Mouse (Mus musculus) CH12.LX (cell line): ENCODE data around the gene Pcnx.

Source experiments
- CTCF ChIP-seq, 2 experiments: IDR thresholded peaks in 1 of 2; conservative IDR thresholded peaks in 1 of 2; 2 replicates each; pipeline ENCODE4 v1.5.1; 2011 to 2012; ENCODE audit warnings: low read depth in 2 of 2, low read length in 2 of 2, improper control_type of control experiment in 1 of 2, inconsistent platforms in 1 of 2, mild to moderate bottlenecking in 1 of 2, moderate library complexity in 1 of 2
- EP300 ChIP-seq: IDR thresholded peaks from 2 replicates; pipeline ENCODE4 v1.6.1; 2011; ENCODE audit warnings: low read length, improper control_type of control experiment
- KAT2A ChIP-seq: IDR thresholded peaks from 2 replicates; pipeline ENCODE4 v1.6.1; 2012; ENCODE audit warnings: low read length, improper control_type of control experiment, inconsistent platforms; ENCODE audit not compliant: insufficient replicate concordance
- MAFK ChIP-seq: IDR thresholded peaks from 2 replicates; pipeline ENCODE4 v1.6.1; 2011; ENCODE audit warnings: low read length, improper control_type of control experiment; ENCODE audit not compliant: insufficient replicate concordance
- NELFE ChIP-seq: IDR thresholded peaks from 2 replicates; pipeline ENCODE4 v1.6.1; 2011; ENCODE audit warnings: low read depth, low read length, improper control_type of control experiment
- PAX5 ChIP-seq: IDR thresholded peaks from 2 replicates; pipeline ENCODE4 v1.6.1; 2012; ENCODE audit warnings: low read length, inconsistent platforms, mixed read lengths
- POLR2A ChIP-seq: IDR thresholded peaks from 2 replicates; pipeline ENCODE4 v1.6.1; 2011; ENCODE audit warnings: low read depth, mild to moderate bottlenecking, improper control_type of control experiment, low read length
- POLR2AphosphoS2 ChIP-seq: IDR thresholded peaks from 2 replicates; pipeline ENCODE4 v1.6.1; 2011; ENCODE audit warnings: low read depth, low read length, improper control_type of control experiment
- UBTF ChIP-seq: IDR thresholded peaks from 2 replicates; pipeline ENCODE4 v1.6.1; 2012; ENCODE audit warnings: low read depth, mild to moderate bottlenecking, inconsistent platforms, low read length, improper control_type of control experiment, moderate library complexity
- USF1 ChIP-seq: IDR thresholded peaks from 2 replicates; pipeline ENCODE4 v1.6.1; 2014; ENCODE audit warnings: low read depth, mild to moderate bottlenecking, inconsistent platforms, low read length, improper control_type of control experiment
- ZKSCAN1 ChIP-seq: IDR thresholded peaks from 2 replicates; pipeline ENCODE4 v1.6.1; 2012; ENCODE audit warnings: low read depth, inconsistent platforms, low read length, improper control_type of control experiment, borderline replicate concordance

DNA sequence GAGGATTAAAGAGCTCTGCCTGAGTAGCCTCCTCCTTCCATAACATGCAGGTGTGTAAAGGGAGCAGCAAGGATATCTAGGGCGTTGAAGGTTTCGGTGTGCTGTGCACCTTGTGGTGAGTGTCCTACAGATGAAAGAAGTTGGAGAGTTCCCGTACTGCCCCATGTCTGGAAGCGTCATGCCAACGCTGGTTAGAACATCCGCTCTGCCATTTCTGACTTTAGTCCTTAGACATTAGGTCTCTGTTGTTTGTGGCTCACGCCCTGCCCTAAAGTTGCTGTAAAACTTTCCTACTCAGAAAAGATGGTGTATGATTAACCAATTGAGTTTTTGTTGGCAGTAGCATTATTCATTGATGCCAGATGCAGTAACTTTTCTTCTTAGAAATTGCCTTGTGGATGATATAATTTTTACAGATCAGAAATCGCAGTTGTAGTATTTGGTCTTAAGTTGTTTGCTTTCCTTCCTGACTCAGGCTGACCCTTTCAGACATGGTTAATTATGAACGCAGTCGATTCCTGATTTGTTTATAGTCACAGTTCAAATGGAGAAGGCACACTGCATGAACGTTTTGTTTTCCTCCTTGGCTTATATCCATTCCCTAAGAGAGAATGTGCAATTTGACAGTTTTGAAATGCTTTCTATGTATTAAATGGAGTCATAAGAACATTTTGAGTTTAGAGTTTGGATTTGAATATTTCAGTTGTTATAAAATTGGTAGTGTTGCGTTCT, 83.7 kb downstream of the Pcnx start:
- no peak for TF ChIP-seq POLR2AphosphoS2
- TF ChIP-seq CTCF (conservative IDR thresholded peaks at IDR 0.05 in 1 of 2, IDR thresholded peaks at IDR 0.05 in 1 of 2; ENCODE audit: low read depth in 2 of 2, low read length in 2 of 2) = no peak
- TF ChIP-seq ZKSCAN1 = no peak
- no peak for TF ChIP-seq USF1
- TF ChIP-seq UBTF = no peak
- no peak for TF ChIP-seq PAX5
- no peak for TF ChIP-seq KAT2A
- no peak for TF ChIP-seq POLR2A
- TF ChIP-seq EP300 = no peak
- TF ChIP-seq MAFK = no peak
- no peak for TF ChIP-seq NELFE
